Mouse (Mus musculus) small intestine, adult 2 months (tissue): ENCODE data around the gene Trim16. TPM values are rescaled to one million over a fixed set of nuclear protein-coding genes. Genes with fewer than 3 reads are reported as not detected.

Source experiments
- H3K27ac ChIP-seq: fragments of 200-500 bp; 2 replicates; pipeline ENCODE4 v1.5.1; 2012; ENCODE audit warnings: low read depth, low read length, control low read depth, inconsistent platforms; ENCODE audit not compliant: insufficient read depth
- H3K27me3 ChIP-seq: fragments of 200-500 bp; 2 replicates; pipeline ENCODE4 v1.6.1; 2012; ENCODE audit warnings: mild to moderate bottlenecking, moderate library complexity, low read length, inconsistent platforms; ENCODE audit not compliant: control insufficient read depth, insufficient read depth
- H3K36me3 ChIP-seq: fragments of 200-500 bp; 2 replicates; pipeline ENCODE4 v1.6.1; 2012; ENCODE audit warnings: mild to moderate bottlenecking, low read length, control low read depth, inconsistent platforms; ENCODE audit not compliant: control insufficient read depth, insufficient read depth
- H3K4me1 ChIP-seq: fragments of 200-500 bp; 2 replicates; pipeline ENCODE4 v1.6.1; 2012; ENCODE audit warnings: low read length, inconsistent platforms, mixed read lengths; ENCODE audit not compliant: control insufficient read depth, insufficient read depth, insufficient read length
- H3K4me3 ChIP-seq: fragments of 200-500 bp; 2 replicates; pipeline ENCODE4 v1.5.1; 2012; ENCODE audit warnings: low read depth, mild to moderate bottlenecking, control low read depth, inconsistent platforms, low read length, moderate library complexity
- CTCF ChIP-seq: fragments of 200-500 bp; IDR thresholded peaks from 2 replicates; pipeline ENCODE4 v1.5.1; 2012; ENCODE audit warnings: low read depth, mild to moderate bottlenecking, control low read depth, inconsistent platforms, low read length, moderate library complexity, mixed read lengths; ENCODE audit not compliant: insufficient replicate concordance, insufficient read length; ENCODE audit errors: extremely low read depth
- POLR2A ChIP-seq: fragments of 200-500 bp; IDR thresholded peaks from 2 replicates; pipeline ENCODE4 v1.6.1; 2012; ENCODE audit warnings: low read depth, mild to moderate bottlenecking, control low read depth, inconsistent platforms, low read length, moderate library complexity
- WGBS: fragments of 180-500 bp; shearing (Covaris S2); methylation state at CpG from one replicate; pipeline ENCODE4 v1.1.7; 2018; 5-methylcytosine and 5-hydroxymethylcytosine counted together
- polyA plus RNA-seq: library from polyadenylated mRNA; depleted of rRNA; stranded (reverse); fragments of >200 nt; gene quantifications from 2 replicates; pipeline ENCODE4 v1.2.3, GENCODE M21; 2012

The Trim16 gene
- polyA plus RNA-seq, 1 experiment, result 10.9 TPM

- Histone ChIP-seq H3K27me3 (no peaks in the 10 kb centered on the region), H3K36me3 (no peaks in the 10 kb centered on the region), H3K4me3 (no peak overlapping the region), H3K27ac (no peak overlapping the region), H3K4me1 (no peaks in the 10 kb centered on the region; the same call in 1 of the 2 replicates)
- TF ChIP-seq CTCF (no peak), POLR2A (no peak)
- 35% methylated on average over 9 of the region's 9 CpGs for WGBS
These were observed 53.4 kb downstream of the Trim16 start for GRCm38 (mm10) chr11:62873479-62873878.

DNA sequence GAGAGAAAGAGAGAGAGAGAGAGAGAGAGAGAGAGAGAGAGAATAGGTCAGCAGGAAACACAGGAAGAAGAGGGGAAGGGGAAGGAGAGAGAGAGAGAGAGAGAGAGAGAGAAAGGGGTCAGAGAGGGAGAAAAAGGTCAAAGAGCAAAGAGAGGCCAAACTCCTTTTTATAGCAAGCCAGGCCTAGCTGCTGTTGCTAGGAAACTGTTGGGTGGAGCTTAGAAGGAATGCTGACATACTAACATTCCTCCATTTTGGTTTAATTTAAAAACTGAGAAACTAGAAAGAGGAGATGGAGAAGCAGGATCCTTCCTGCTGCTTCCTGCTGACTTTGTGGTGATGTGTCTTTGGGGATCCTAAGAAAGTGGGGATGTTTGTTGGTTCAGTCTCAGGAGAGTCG lies 55.7 kb downstream of the Trim16 start:
- 88% methylated on average over 1 of the region's 1 CpGs for WGBS
- no peaks in the 10 kb centered on the region for H3K27me3 ChIP-seq

DNA sequence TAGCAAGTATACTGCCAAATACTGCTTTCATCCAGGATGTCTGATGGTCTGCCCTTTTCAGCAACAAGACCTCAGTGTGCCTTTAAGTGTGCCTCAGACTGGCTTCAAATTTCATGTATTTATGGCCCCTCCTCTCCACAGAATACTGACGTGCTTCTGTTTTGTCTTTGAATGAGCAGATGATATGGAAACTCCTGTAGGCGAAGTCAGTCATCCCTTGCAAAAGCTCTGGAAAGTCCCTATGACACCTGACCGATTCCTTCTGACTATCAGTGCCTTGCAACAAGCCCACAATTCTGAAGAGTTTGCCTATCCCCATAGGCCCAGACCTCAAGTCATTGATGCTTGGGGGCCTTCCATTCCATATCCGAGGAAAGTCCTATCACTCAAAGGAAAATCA lies 56.4 kb downstream of the Trim16 start:
- H3K4me3 ChIP-seq, result no peak overlapping the region
- no peaks in the 10 kb centered on the region for H3K27me3 ChIP-seq
- H3K36me3 ChIP-seq, result no peaks in the 10 kb centered on the region; the same call in 1 of the 2 replicates
- no peak overlapping the region for H3K27ac ChIP-seq
- 83% methylated on average over 4 of the region's 4 CpGs for WGBS
- peaks cover 2% of the 10 kb centered on the region; the same call in 1 of the 2 replicates for H3K4me1 ChIP-seq
- TF ChIP-seq POLR2A (no peak), CTCF (no peak)

More for the DNA sequence above, 55.7 kb downstream of the Trim16 start:
- Histone ChIP-seq H3K36me3 (no peaks in the 10 kb centered on the region), H3K4me3 (no peak overlapping the region), H3K4me1 (peaks cover 2% of the 10 kb centered on the region; the same call in 1 of the 2 replicates), H3K27ac (no peak overlapping the region)
- TF ChIP-seq CTCF (no peak), POLR2A (no peak)

DNA sequence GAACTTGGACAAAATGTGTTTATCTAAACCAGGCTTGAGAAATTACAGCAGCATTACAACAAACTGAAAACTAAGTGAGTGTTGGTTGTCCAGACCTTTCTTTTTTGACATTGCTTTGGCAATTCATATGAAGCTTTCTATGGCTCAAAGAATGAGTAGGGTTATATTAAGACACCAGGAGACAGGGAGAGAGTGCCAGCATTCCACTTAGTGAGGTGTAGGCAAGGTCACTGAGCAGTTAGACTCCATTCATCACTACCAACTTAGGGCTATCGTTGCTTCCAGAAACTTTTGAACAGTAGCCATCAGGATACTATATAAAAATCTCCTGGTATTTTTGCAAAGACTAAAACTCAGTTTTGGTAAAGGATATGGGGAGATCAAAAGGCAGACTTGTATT lies 57.4 kb downstream of the Trim16 start:
- Histone ChIP-seq H3K27ac (no peak overlapping the region), H3K4me3 (no peak overlapping the region), H3K27me3 (no peaks in the 10 kb centered on the region), H3K4me1 (peaks cover 2% of the 10 kb centered on the region; the same call in 1 of the 2 replicates), H3K36me3 (no peaks in the 10 kb centered on the region; the same call in 1 of the 2 replicates)
- TF ChIP-seq CTCF (no peak), POLR2A (no peak)
- WGBS, result 84% methylated on average over 1 of the region's 1 CpGs

GRCm38 (mm10) chr11:62878728-62879127 lies 58.7 kb downstream of the Trim16 start:
- peaks cover 3% of the 10 kb centered on the region for H3K36me3 ChIP-seq
- H3K4me1 ChIP-seq, result peaks cover 2% of the 10 kb centered on the region; the same call in 1 of the 2 replicates
- peak overlapping the region; percentile 84; the same call in 1 of the 2 replicates for H3K4me3 ChIP-seq
- no peak for TF ChIP-seq CTCF
- no peak for TF ChIP-seq POLR2A
- H3K27me3 ChIP-seq, result no peaks in the 10 kb centered on the region
- H3K27ac ChIP-seq, result no peak overlapping the region
- WGBS, result 11% methylated on average over 9 of the region's 9 CpGs

DNA sequence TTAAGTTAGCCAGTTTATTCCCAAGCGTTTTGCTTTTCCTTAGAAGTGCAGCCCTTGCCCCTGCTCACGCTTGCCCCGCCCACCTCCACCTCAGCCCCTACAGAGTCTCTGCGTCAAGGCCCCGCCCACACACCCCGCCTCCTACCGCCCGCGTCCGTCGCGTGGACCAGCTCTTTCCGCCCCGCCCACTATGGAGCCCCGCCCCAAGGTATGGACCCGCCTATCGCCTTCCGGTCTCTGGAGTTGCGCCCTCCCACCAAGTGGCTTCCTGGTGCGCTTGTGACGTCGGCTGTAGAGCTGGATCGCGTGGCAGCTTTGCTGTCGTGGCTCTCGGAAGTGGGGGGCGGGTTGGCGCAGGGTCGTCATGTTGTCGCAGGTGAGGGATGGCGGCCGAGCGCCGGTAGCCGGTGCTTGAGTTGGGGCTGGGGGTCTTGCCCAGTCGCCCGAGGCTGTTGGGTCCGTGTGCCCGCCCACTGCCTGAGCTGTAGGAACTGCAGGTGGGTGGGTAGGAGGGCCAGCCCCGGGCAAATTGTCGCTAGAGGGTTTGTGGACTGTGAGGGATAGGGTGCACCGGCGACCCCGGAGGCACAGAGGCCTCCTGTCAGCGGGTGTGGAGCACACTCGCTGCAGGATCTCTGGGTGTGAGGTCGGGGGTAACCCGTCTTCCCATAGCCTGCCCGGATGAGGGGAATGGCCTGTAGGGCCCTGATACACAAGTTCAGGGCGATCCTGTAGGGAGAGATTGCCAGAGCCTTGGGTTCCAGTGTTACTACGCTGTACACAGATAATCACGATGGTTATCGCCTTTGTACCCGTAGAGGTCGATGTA lies 59.4 kb downstream of the Trim16 start, which contains the start of gene Tvp23b:
TSS of gene Tvp23b (plus strand) at position 236 of the 829 bp plus-strand sequence.
- TF ChIP-seq CTCF, result peak; percentile 5; the same call in 1 of the 2 replicates
- peak; percentile 82 for TF ChIP-seq POLR2A
- Histone ChIP-seq H3K4me3 (peak within 1 kb of the TSS; percentile 84), H3K27me3 (no peaks in the 10 kb centered on the region), H3K36me3 (peaks cover 6% of the 10 kb centered on the region), H3K27ac (peak within 1 kb of the TSS; percentile 91), H3K4me1 (peaks cover 2% of the 10 kb centered on the region; the same call in 1 of the 2 replicates)
- WGBS, result under 1% methylated on average over 55 of the region's 55 CpGs

- peaks cover 2% of the 10 kb centered on the region; the same call in 1 of the 2 replicates for H3K4me1 ChIP-seq
- H3K36me3 ChIP-seq, result peaks cover 35% of the 10 kb centered on the region
- TF ChIP-seq POLR2A (no peak), CTCF (no peak)
- no peaks in the 10 kb centered on the region for H3K27me3 ChIP-seq
- WGBS, result 95% methylated on average over 8 of the region's 8 CpGs
- H3K27ac ChIP-seq, result no peak overlapping the region
- no peak overlapping the region for H3K4me3 ChIP-seq
These were observed 63.4 kb downstream of the Trim16 start for GRCm38 (mm10) chr11:62883407-62883806.
